Mouse (Mus musculus) limb, embryonic 14.5 days (tissue): ENCODE results near the gene Gmpr. TPM values are rescaled to one million over a fixed set of nuclear protein-coding genes. Genes with fewer than 3 reads are reported as not detected.
A peak's percentile ranks its signal among the peaks of the same experiment; 100 is the strongest.

Experiments
- ATAC-seq: fragments of 200-750 bp; cut with Nextera tagmentation; 2 replicates; pipeline ENCODE4 v1.8.0; 2017; ENCODE audit warnings: low read depth, moderate number of reproducible peaks, moderate TSS enrichment; ENCODE audit not compliant: low FRiP score
- DNase-seq: peaks from one replicate; pipeline ENCODE4 v3.0.0-alpha.2; 2015; ENCODE audit warnings: low spot score
- H3K27ac ChIP-seq: fragments of 300-500 bp; sonication (generic); replicated peaks from 2 replicates; pipeline ENCODE4 v1.5.1; 2014; ENCODE audit warnings: low read depth, mild to moderate bottlenecking, low read length, moderate library complexity, mixed read lengths
- H3K27me3 ChIP-seq: fragments of 300-500 bp; sonication (generic); 2 replicates; pipeline ENCODE4 v1.6.1; 2014; ENCODE audit warnings: low read length, mixed read lengths; ENCODE audit not compliant: control insufficient read depth, insufficient read depth
- H3K36me3 ChIP-seq: fragments of 300-500 bp; sonication (generic); 2 replicates; pipeline ENCODE4 v1.6.1; 2014; ENCODE audit warnings: mild to moderate bottlenecking, low read length, moderate library complexity, mixed read lengths; ENCODE audit not compliant: control insufficient read depth, insufficient read depth
- H3K4me1 ChIP-seq: fragments of 300-500 bp; sonication (generic); 2 replicates; pipeline ENCODE4 v1.6.1; 2014; ENCODE audit warnings: antibody characterized with exemption, low read length, mixed read lengths; ENCODE audit not compliant: control insufficient read depth, insufficient read depth
- H3K4me2 ChIP-seq: fragments of 300-500 bp; sonication (generic); replicated peaks from 2 replicates; pipeline ENCODE4 v1.6.1; 2014; ENCODE audit warnings: low read depth, mild to moderate bottlenecking, low read length, moderate library complexity; ENCODE audit not compliant: severe bottlenecking
- H3K4me3 ChIP-seq: fragments of 300-500 bp; sonication (generic); replicated peaks from 2 replicates; pipeline ENCODE4 v1.5.1; 2014; ENCODE audit warnings: low read length
- H3K9ac ChIP-seq: fragments of 300-500 bp; sonication (generic); 2 replicates; pipeline ENCODE4 v1.6.1; 2014; ENCODE audit warnings: mild to moderate bottlenecking, low read depth, low read length, moderate library complexity; ENCODE audit not compliant: severe bottlenecking
- H3K9me3 ChIP-seq: fragments of 300-500 bp; sonication (generic); 2 replicates; pipeline ENCODE4 v1.6.1; 2016; ENCODE audit warnings: low read length; ENCODE audit not compliant: control insufficient read depth
- POLR2A ChIP-seq: fragments of 200-500 bp; IDR thresholded peaks from 2 replicates; pipeline ENCODE4 v1.8.0; 2012; ENCODE audit warnings: inconsistent platforms, mild to moderate bottlenecking, moderate library complexity, borderline replicate concordance; ENCODE audit not compliant: insufficient read depth, insufficient read length; ENCODE audit errors: extremely low read depth
- WGBS: fragments of 180-500 bp; shearing (Covaris S2); extraction: QIAGEN DNeasy Blood & Tissue Kit; methylation state at CpG from one replicate; pipeline ENCODE4 v1.1.7; 2014; 5-methylcytosine and 5-hydroxymethylcytosine counted together
- polyA plus RNA-seq, 2 experiments: library from polyadenylated mRNA; depleted of rRNA in 1 of 2; stranded (reverse) in 1 of 2; unstranded in 1 of 2; fragments of >200 nt; fragmentation: Nextera tagmentation in 1 of 2; extraction: Ambion mirVana in 1 of 2; gene quantifications; 2 replicates each; pipeline versions ENCODE4 v1.2.1 to v1.2.3; 2012 to 2014

Gmpr gene
- polyA plus RNA-seq, 2 experiments, result 21.3 to 36.8 TPM

GRCm38 (mm10) chr13:45466031-45466519 is 41.2 kb upstream of the Gmpr start:
- Histone ChIP-seq H3K9me3 (no peaks in the 10 kb centered on the region), H3K27ac (no peak overlapping the region), H3K27me3 (no peaks in the 10 kb centered on the region), H3K4me3 (no peak overlapping the region), H3K4me1 (peaks cover 34% of the 10 kb centered on the region), H3K9ac (no peak overlapping the region), H3K4me2 (no peak overlapping the region), H3K36me3 (no peaks in the 10 kb centered on the region)
- 40% methylated on average over 10 of the region's 10 CpGs for WGBS
- no peak for ATAC-seq
- TF ChIP-seq POLR2A, result no peak
- no peak for DNase-seq

DNA sequence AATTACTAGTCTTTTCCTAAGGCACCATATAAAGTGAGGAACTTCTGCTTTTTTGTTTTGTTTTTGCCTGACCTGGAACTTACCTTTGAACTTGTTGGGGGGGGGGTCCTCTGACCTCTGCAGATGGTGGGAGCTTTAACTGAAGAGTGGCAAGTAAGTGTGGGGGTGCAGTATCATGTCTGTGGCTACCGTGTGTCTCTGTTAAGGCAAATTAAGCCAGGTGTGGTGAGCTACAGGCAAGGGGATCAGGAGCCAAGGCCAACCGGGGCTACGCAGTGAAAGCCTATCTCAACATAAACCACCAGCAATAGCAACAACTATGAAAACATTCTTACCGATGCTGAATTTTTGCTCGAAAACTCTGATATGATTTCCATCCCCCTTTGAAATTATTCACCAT is 38.5 kb upstream of the Gmpr start:
- 46% methylated on average over 5 of the region's 5 CpGs for WGBS
- Histone ChIP-seq H3K9ac (no peak overlapping the region), H3K27me3 (no peaks in the 10 kb centered on the region), H3K4me1 (peaks cover 34% of the 10 kb centered on the region), H3K36me3 (no peaks in the 10 kb centered on the region), H3K9me3 (no peaks in the 10 kb centered on the region), H3K27ac (no peak overlapping the region), H3K4me2 (no peak overlapping the region), H3K4me3 (no peak overlapping the region)
- TF ChIP-seq POLR2A, result no peak
- DNase-seq (no peak), ATAC-seq (no peak)

GRCm38 (mm10) chr13:45469481-45470301 is 37.6 kb upstream of the Gmpr start:
- Histone ChIP-seq H3K4me1 (peaks cover 34% of the 10 kb centered on the region), H3K9ac (peak overlapping the region; percentile 38; the same call in 1 of the 2 replicates)
- ATAC-seq, result peak; percentile 41

GRCm38 (mm10) chr13:45473311-45473710 is 33.9 kb upstream of the Gmpr start:
- Histone ChIP-seq H3K4me3 (no peak overlapping the region), H3K9me3 (no peaks in the 10 kb centered on the region), H3K9ac (no peak overlapping the region), H3K4me2 (no peak overlapping the region), H3K27ac (no peak overlapping the region), H3K36me3 (no peaks in the 10 kb centered on the region), H3K4me1 (peaks cover 20% of the 10 kb centered on the region), H3K27me3 (no peaks in the 10 kb centered on the region)
- WGBS, result 60% methylated on average over 10 of the region's 10 CpGs
- DNase-seq (no peak), ATAC-seq (no peak)
- no peak for TF ChIP-seq POLR2A

More at GRCm38 (mm10) chr13:45469481-45470301, 37.6 kb upstream of the Gmpr start:
- WGBS, result 9% methylated on average over 19 of the region's 19 CpGs
- Histone ChIP-seq H3K27me3 (no peaks in the 10 kb centered on the region), H3K36me3 (no peaks in the 10 kb centered on the region), H3K9me3 (no peaks in the 10 kb centered on the region), H3K27ac (peak overlapping the region; percentile 61), H3K4me3 (no peak overlapping the region), H3K4me2 (peak overlapping the region; percentile 27)
- DNase-seq, result peak; percentile 58
- TF ChIP-seq POLR2A, result no peak

- 82% methylated on average over 8 of the region's 8 CpGs for WGBS
- TF ChIP-seq POLR2A, result no peak
Observed at GRCm38 (mm10) chr13:45475297-45475696, 31.9 kb upstream of the Gmpr start.

More at GRCm38 (mm10) chr13:45475297-45475696, 31.9 kb upstream of the Gmpr start:
- ATAC-seq, result no peak
- Histone ChIP-seq H3K36me3 (no peaks in the 10 kb centered on the region), H3K4me2 (no peak overlapping the region), H3K9me3 (no peaks in the 10 kb centered on the region), H3K27me3 (no peaks in the 10 kb centered on the region), H3K4me3 (no peak overlapping the region), H3K9ac (no peak overlapping the region), H3K27ac (no peak overlapping the region), H3K4me1 (peaks cover 4% of the 10 kb centered on the region)
- no peak for DNase-seq
